Mouse (Mus musculus) hindbrain, embryonic 16.5 days (tissue): ENCODE results near the gene Tbc1d25. TPM values are rescaled to one million over a fixed set of nuclear protein-coding genes. Genes with fewer than 3 reads are reported as not detected.
A peak's percentile ranks its signal among the peaks of the same experiment; 100 is the strongest.

Experiments used
- ATAC-seq: fragments of 200-750 bp; cut with Nextera tagmentation; 2 replicates; pipeline ENCODE4 v1.8.0; 2017; ENCODE audit warnings: moderate TSS enrichment, moderate library complexity
- H3K27ac ChIP-seq: fragments of 300-500 bp; sonication (generic); 2 replicates; pipeline ENCODE4 v1.5.1; 2014; ENCODE audit warnings: low read depth, mild to moderate bottlenecking, control low read depth, low read length, moderate library complexity
- H3K27me3 ChIP-seq: fragments of 300-500 bp; sonication (generic); replicated peaks from 2 replicates; pipeline ENCODE4 v1.6.1; 2014; ENCODE audit warnings: low read length; ENCODE audit not compliant: control insufficient read depth, insufficient read depth
- H3K36me3 ChIP-seq: fragments of 300-500 bp; sonication (generic); 2 replicates; pipeline ENCODE4 v1.6.1; 2014; ENCODE audit warnings: mild to moderate bottlenecking, low read length, moderate library complexity, mixed read lengths; ENCODE audit not compliant: control insufficient read depth, insufficient read depth
- H3K4me1 ChIP-seq: fragments of 300-500 bp; sonication (generic); 2 replicates; pipeline ENCODE4 v1.6.1; 2014; ENCODE audit warnings: low read depth, low read length; ENCODE audit not compliant: control insufficient read depth, insufficient read depth
- H3K4me2 ChIP-seq: fragments of 300-500 bp; sonication (generic); 2 replicates; pipeline ENCODE4 v1.6.1; 2014; ENCODE audit warnings: mild to moderate bottlenecking, low read length, control low read depth, moderate library complexity
- H3K4me3 ChIP-seq: fragments of 300-500 bp; sonication (generic); 2 replicates; pipeline ENCODE4 v1.5.1; 2014; ENCODE audit warnings: mild to moderate bottlenecking, low read length, control low read depth, moderate library complexity
- H3K9ac ChIP-seq: fragments of 300-500 bp; sonication (generic); 2 replicates; pipeline ENCODE4 v1.6.1; 2014; ENCODE audit warnings: low read depth, mild to moderate bottlenecking, control low read depth, low read length, moderate library complexity
- H3K9me3 ChIP-seq: fragments of 300-500 bp; sonication (generic); 2 replicates; pipeline ENCODE4 v1.6.1; 2014; ENCODE audit warnings: mild to moderate bottlenecking, low read length, moderate library complexity; ENCODE audit not compliant: control insufficient read depth
- WGBS: fragments of 180-500 bp; shearing (Covaris S2); extraction: QIAGEN DNeasy Blood & Tissue Kit; methylation state at CpG from one replicate; pipeline ENCODE4 v1.1.7; 2014; 5-methylcytosine and 5-hydroxymethylcytosine counted together
- polyA plus RNA-seq: library from polyadenylated mRNA; unstranded; fragments of >200 nt; fragmentation: Nextera tagmentation; extraction: Ambion mirVana; gene quantifications from 2 replicates; pipeline ENCODE4 v1.2.1, GENCODE M21; 2015

The Tbc1d25 gene
- polyA plus RNA-seq, 1 experiment from 2014 or later, result 23.2 TPM

- 22% methylated on average over 4 of the region's 4 CpGs for WGBS
- Histone ChIP-seq H3K4me1 (no peaks in the 10 kb centered on the region), H3K9ac (no peak overlapping the region), H3K27me3 (no peaks in the 10 kb centered on the region), H3K4me3 (no peak overlapping the region), H3K27ac (no peak overlapping the region), H3K36me3 (no peaks in the 10 kb centered on the region), H3K9me3 (no peaks in the 10 kb centered on the region), H3K4me2 (peak overlapping the region; percentile 54)
- ATAC-seq, result no peak
Measured at GRCm38 (mm10) chrX:8207224-8207623, 31.2 kb upstream of the Tbc1d25 start.

- no peaks in the 10 kb centered on the region for H3K4me1 ChIP-seq
- H3K9ac ChIP-seq, result peak overlapping the region; percentile 66
- peak overlapping the region; percentile 49 for H3K4me3 ChIP-seq
- peak; percentile 25 for ATAC-seq
- peak overlapping the region; percentile 54 for H3K4me2 ChIP-seq
- 16% methylated on average over 11 of the region's 11 CpGs for WGBS
- no peaks in the 10 kb centered on the region for H3K27me3 ChIP-seq
- no peaks in the 10 kb centered on the region for H3K36me3 ChIP-seq
- H3K9me3 ChIP-seq, result no peaks in the 10 kb centered on the region
- no peak overlapping the region for H3K27ac ChIP-seq
Measured at GRCm38 (mm10) chrX:8206694-8207197, 30.8 kb upstream of the Tbc1d25 start.

GRCm38 (mm10) chrX:8206015-8206693, 30.2 kb upstream of the Tbc1d25 start, which contains the start of gene Porcn:
TSS of gene Porcn (minus strand) at chrX:8206525.
- WGBS, result 18% methylated on average over 33 of the region's 46 CpGs
- H3K27ac ChIP-seq, result peak within 1 kb of the TSS; percentile 75
- ATAC-seq, result peak; percentile 96

DNA sequence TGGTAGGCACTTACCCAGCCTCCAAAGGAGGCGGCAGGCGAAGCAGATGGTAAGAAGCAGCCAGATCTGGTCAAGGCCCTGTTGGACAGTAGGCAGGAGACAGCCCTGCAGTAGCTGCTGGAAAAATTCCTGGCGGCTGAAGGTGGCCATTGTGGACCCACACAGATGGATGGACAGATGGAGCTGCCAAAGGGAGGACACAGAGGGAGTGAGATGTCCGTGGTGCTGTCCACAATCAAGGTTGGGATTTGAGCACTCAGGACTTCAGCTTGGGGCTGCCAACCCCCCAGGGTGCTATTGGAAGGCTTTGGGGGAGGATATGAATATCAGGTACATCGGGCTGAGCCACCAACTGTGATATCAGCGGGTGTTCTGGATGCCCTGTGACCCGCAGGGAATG, 29.6 kb upstream of the Tbc1d25 start:
- peak overlapping the region; percentile 54 for H3K4me2 ChIP-seq
- no peaks in the 10 kb centered on the region for H3K36me3 ChIP-seq
- H3K4me3 ChIP-seq, result peak overlapping the region; percentile 49
- peak overlapping the region; percentile 66; the same call in 1 of the 2 replicates for H3K9ac ChIP-seq
- 37% methylated on average over 7 of the region's 7 CpGs for WGBS
- H3K27ac ChIP-seq, result peak overlapping the region; percentile 51; the same call in 1 of the 2 replicates
- H3K9me3 ChIP-seq, result no peaks in the 10 kb centered on the region
- ATAC-seq, result no peak
- no peaks in the 10 kb centered on the region for H3K27me3 ChIP-seq
- H3K4me1 ChIP-seq, result no peaks in the 10 kb centered on the region

More at GRCm38 (mm10) chrX:8206015-8206693, 30.2 kb upstream of the Tbc1d25 start, which contains the start of gene Porcn:
- peak within 1 kb of the TSS; percentile 54 for H3K4me2 ChIP-seq
- peak within 1 kb of the TSS; percentile 66 for H3K9ac ChIP-seq
- H3K36me3 ChIP-seq, result no peaks in the 10 kb centered on the region
- no peaks in the 10 kb centered on the region for H3K4me1 ChIP-seq
- H3K27me3 ChIP-seq, result no peaks in the 10 kb centered on the region
- no peaks in the 10 kb centered on the region for H3K9me3 ChIP-seq
- peak within 1 kb of the TSS; percentile 49 for H3K4me3 ChIP-seq

- no peak overlapping the region for H3K9ac ChIP-seq
- no peaks in the 10 kb centered on the region for H3K9me3 ChIP-seq
- no peak for ATAC-seq
- no peak overlapping the region for H3K27ac ChIP-seq
- no peaks in the 10 kb centered on the region for H3K4me1 ChIP-seq
- no peaks in the 10 kb centered on the region; the same call in 1 of the 2 replicates for H3K36me3 ChIP-seq
- H3K4me2 ChIP-seq, result peak overlapping the region; percentile 54
- no peak overlapping the region; the same call in 1 of the 2 replicates for H3K4me3 ChIP-seq
- no peaks in the 10 kb centered on the region for H3K27me3 ChIP-seq
- WGBS, result 69% methylated on average over 4 of the region's 4 CpGs
Measured at GRCm38 (mm10) chrX:8205088-8205487, 29.1 kb upstream of the Tbc1d25 start.

DNA sequence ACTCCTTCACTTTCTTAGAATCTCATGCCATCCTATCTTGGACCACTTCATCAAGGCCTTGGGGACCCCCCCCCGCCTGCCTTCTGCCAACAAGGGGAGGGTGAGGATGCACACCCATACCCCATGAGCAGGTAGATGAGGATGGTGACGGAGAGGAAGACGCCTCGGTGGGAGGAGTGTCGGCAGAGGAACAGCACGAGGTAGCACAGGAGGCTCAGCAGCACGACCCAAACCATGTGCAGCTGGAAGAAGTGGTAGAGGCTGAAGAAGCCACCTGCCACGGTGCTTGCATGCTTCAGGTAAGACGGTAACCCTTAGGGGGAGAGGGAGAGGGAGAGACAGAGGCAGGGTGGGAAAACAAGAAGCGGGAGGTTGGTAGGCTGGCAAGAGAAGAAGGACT, 28.1 kb upstream of the Tbc1d25 start:
- ATAC-seq, result no peak
- no peak overlapping the region for H3K27ac ChIP-seq
- no peak overlapping the region for H3K9ac ChIP-seq
- H3K4me2 ChIP-seq, result no peak overlapping the region
- no peaks in the 10 kb centered on the region for H3K27me3 ChIP-seq
- no peaks in the 10 kb centered on the region for H3K9me3 ChIP-seq
- H3K4me1 ChIP-seq, result no peaks in the 10 kb centered on the region
- no peak overlapping the region for H3K4me3 ChIP-seq
- H3K36me3 ChIP-seq, result no peaks in the 10 kb centered on the region; the same call in 1 of the 2 replicates
- WGBS, result 85% methylated on average over 10 of the region's 10 CpGs

DNA sequence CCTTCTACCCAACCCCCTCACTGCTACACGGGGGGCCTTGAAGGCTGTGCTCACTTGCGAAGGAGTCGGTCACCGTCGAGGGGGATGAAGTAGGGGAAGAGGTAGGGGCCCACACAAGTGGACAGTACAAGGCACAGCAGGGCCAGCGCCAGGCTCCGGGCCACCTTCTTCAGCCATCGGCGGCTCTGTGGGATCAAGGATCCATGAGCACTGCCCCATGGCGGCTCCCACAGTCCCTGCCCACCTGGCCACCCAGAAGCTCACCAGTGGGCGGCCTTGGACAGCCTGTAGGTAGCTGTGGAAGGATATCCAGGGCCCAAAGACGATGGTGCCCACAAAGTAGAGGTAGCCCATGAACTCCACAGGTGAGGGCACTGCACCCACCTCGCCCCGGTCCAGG, 27.1 kb upstream of the Tbc1d25 start:
- WGBS, result 85% methylated on average over 14 of the region's 14 CpGs
- no peaks in the 10 kb centered on the region for H3K9me3 ChIP-seq
- no peak for ATAC-seq

GRCm38 (mm10) chrX:8193419-8193723, 17.4 kb upstream of the Tbc1d25 start, which contains the start of gene Ebp:
TSS of gene Ebp (minus strand) at chrX:8193512.
- H3K9ac ChIP-seq, result peak within 1 kb of the TSS; percentile 67
- WGBS, result 19% methylated on average over 10 of the region's 10 CpGs
- no peaks in the 10 kb centered on the region for H3K9me3 ChIP-seq
- no peaks in the 10 kb centered on the region for H3K36me3 ChIP-seq
- peak within 1 kb of the TSS; percentile 69 for H3K4me2 ChIP-seq
- H3K4me1 ChIP-seq, result no peaks in the 10 kb centered on the region
- peak within 1 kb of the TSS; percentile 77 for H3K27ac ChIP-seq
- ATAC-seq, result peak; percentile 67
- peak within 1 kb of the TSS; percentile 54 for H3K4me3 ChIP-seq
- H3K27me3 ChIP-seq, result no peaks in the 10 kb centered on the region

More for the DNA sequence above, 27.1 kb upstream of the Tbc1d25 start:
- no peak overlapping the region for H3K27ac ChIP-seq
- no peaks in the 10 kb centered on the region for H3K4me1 ChIP-seq
- no peak overlapping the region for H3K4me3 ChIP-seq
- no peak overlapping the region for H3K4me2 ChIP-seq
- H3K36me3 ChIP-seq, result no peaks in the 10 kb centered on the region; the same call in 1 of the 2 replicates
- H3K27me3 ChIP-seq, result no peaks in the 10 kb centered on the region
- no peak overlapping the region for H3K9ac ChIP-seq

DNA sequence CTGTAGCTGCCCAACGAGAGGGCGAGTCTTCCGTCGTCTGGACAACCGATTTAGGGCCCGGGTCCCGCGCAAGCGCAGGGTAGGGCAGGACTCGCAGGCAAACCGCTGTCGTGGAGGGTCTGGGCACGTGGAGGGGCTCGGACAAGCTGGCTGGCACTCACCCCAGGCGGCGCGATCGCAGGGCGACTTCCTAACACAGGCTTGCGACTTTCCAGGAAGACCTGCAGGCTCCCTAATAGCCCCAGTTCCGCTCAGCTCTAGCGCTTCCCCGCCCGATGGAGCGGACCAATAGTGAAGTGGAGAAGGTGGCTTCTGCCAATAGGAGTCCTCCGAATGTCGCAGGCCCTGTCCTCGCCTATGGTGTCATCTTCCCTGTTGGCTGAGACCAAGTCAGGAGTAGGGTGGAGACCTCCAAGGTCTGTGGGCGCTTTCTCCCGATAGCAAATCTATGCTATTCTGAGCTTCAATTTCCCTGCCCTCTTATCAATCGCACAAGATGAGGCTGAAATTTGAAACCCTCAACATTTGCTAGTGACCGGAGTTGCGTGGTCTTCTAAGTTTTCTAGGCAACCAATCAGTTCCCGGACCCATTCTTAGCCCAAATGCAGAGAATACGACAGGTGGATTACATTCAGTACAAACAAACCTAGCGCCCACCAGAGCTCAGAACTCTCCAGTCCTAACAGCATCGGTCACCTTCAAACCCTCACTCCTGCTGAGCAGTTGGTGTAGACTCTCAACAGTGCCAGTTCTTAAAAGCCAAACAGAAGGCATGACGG, 16.8 kb upstream of the Tbc1d25 start:
- Histone ChIP-seq H3K27me3 (no peaks in the 10 kb centered on the region), H3K4me1 (no peaks in the 10 kb centered on the region), H3K4me2 (peak overlapping the region; percentile 69), H3K9me3 (no peaks in the 10 kb centered on the region), H3K4me3 (peak overlapping the region; percentile 54), H3K9ac (peak overlapping the region; percentile 67), H3K27ac (peak overlapping the region; percentile 77), H3K36me3 (no peaks in the 10 kb centered on the region)
- WGBS, result 13% methylated on average over 38 of the region's 38 CpGs
- peak; percentile 97 for ATAC-seq
